8 mouse cellular contexts compared by ENCODE assay signal in the genomic region with DNA sequence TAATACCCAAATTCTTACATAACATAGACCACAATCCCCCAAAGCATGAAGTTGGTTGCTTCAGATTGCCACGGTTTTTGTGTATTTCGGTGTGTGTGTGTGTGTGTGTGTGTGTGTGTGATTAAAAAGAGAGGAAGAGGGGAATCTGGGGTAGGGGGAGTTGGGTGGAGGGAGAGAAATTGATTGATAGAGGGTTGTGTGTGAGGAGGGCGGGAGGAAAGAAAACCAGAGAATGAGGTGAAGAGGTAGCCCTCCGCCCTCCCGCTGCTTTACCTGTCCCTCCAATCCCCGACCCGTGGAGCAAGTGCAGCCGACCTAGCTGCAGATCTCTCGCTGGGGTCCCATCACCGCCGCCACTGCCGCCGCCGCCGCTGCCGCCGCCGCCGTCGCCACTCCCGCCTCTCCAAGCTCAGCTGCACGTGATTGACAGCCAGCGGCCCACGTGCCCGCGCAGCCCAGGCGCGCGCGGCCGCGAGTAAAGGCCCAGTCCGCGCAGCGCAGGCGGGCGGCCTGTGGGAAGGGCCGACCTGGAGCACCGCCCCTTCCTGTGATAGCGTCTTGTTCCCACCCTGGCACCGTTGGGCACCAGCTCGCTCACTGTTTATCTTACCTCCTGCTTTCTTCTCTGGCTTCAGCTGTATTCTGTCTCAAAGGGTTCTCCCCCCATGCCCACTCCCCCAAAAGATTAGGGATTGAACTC. TPM values are rescaled to one million over a fixed set of nuclear protein-coding genes. Genes with fewer than 3 reads are reported as not detected.
DNase-seq lines count a peak whose midpoint lies in the region; ATAC-seq and TF ChIP-seq lines count a peak whose summit lies in the region.

No protein-coding gene starts in this region.

- no peaks in the 10 kb centered on the region for H3K9me3 ChIP-seq in midbrain, postnatal 0 days (ENCODE audit: low read length)

- TF ChIP-seq POLR2A in thymus, adult 2 months (IDR thresholded peaks at IDR 0.05; ENCODE audit: control insufficient read depth, extremely low read depth, insufficient read depth, low read length, poor library complexity) = no peak

- H3K4me2 ChIP-seq in midbrain, postnatal 0 days (ENCODE audit: low read depth, low read length, poor library complexity, severe bottlenecking) = peak overlapping the region; percentile 63

- intact Hi-C loops in left cerebral cortex, postnatal 10 days (cut with DNase I) = no loop called here

- no peak overlapping the region for H3K4me3 ChIP-seq in thymus, adult 2 months (ENCODE audit: control insufficient read depth, insufficient read depth, low read length)
- H3K4me3 ChIP-seq in midbrain, postnatal 0 days (ENCODE audit: low read depth, low read length) = peak overlapping the region; percentile 49

- peak; percentile 44 for ATAC-seq in granulocyte monocyte progenitor cell, adult 5-6 weeks (replicated peaks; ENCODE audit: poor library complexity, severe bottlenecking)
- ATAC-seq in midbrain, postnatal 0 days (ENCODE audit: low FRiP score) = peak; percentile 94
- ATAC-seq in erythroid progenitor cell, adult 5-6 weeks (replicated peaks; ENCODE audit: low FRiP score, poor library complexity, severe bottlenecking) = no peak

- TF ChIP-seq CTCF in thymus, adult 2 months (IDR thresholded peaks at IDR 0.05; ENCODE audit: borderline replicate concordance, control insufficient read depth, extremely low read depth, insufficient read depth, low read length, poor library complexity) = no peak
- TF ChIP-seq CTCF in midbrain, postnatal 0 days (IDR thresholded peaks at IDR 0.05) = no peak

- DNase-seq in thymus, postnatal 14 days = peak; percentile 4
- no peak for DNase-seq in thymus, adult 2 months
- peak; percentile 51 to 66 for DNase-seq in cerebellum, postnatal 36 days
- DNase-seq in left cerebral cortex, postnatal 10 days (ENCODE audit: extremely low spot score in 1 of 2, low spot score in 2 of 2) = peak; percentile 54 to 77
- peak; percentile 90 for DNase-seq in midbrain, postnatal 0 days (ENCODE audit: low spot score)
- DNase-seq in urinary bladder, adult 18-20 months (ENCODE audit: low spot score in 2 of 2) = no peak

- peak overlapping the region; percentile 52 for H3K9ac ChIP-seq in midbrain, postnatal 0 days (replicated peaks; ENCODE audit: low read length, poor library complexity, severe bottlenecking)

- WGBS in thymus, adult 2 months = 9% methylated on average over 42 of the region's 42 CpGs
- 2% methylated on average over 38 of the region's 42 CpGs for WGBS in midbrain, postnatal 0 days

- H3K27ac ChIP-seq in thymus, adult 2 months (ENCODE audit: control insufficient read depth, insufficient read depth, low read length) = no peak overlapping the region
- H3K27ac ChIP-seq in midbrain, postnatal 0 days (ENCODE audit: low read depth, low read length) = peak overlapping the region; percentile 51

- H3K27me3 ChIP-seq in thymus, adult 2 months (ENCODE audit: control insufficient read depth, insufficient read depth, low read length) = no peaks in the 10 kb centered on the region
- no peaks in the 10 kb centered on the region for H3K27me3 ChIP-seq in midbrain, postnatal 0 days (ENCODE audit: insufficient read depth, low read length)

- no peaks in the 10 kb centered on the region; the same call in 1 of the 2 replicates for H3K4me1 ChIP-seq in thymus, adult 2 months (replicated peaks; ENCODE audit: control insufficient read depth, insufficient read depth, low read length)
- H3K4me1 ChIP-seq in midbrain, postnatal 0 days (ENCODE audit: insufficient read depth, low read length) = peaks cover 6% of the 10 kb centered on the region; the same call in 1 of the 2 replicates

- H3K36me3 ChIP-seq in thymus, adult 2 months (ENCODE audit: control insufficient read depth, insufficient read depth, low read length) = no peaks in the 10 kb centered on the region
- H3K36me3 ChIP-seq in midbrain, postnatal 0 days (ENCODE audit: insufficient read depth, low read length) = no peaks in the 10 kb centered on the region

RNA-seq across cellular contexts. Expression of gene Nrsn1, which starts 0.6 kb away (rescaled TPM):
- polyA plus RNA-seq in thymus, adult 2 months (2012; rRNA removed) = not detected in 2 replicates
- total RNA-seq in granulocyte monocyte progenitor cell, adult 5-6 weeks (2014; fragmentation: Nextera tagmentation) = not detected in 2 replicates
- total RNA-seq in granulocyte monocyte progenitor cell, adult 5-6 weeks (2017) = not detected in 2 replicates
- total RNA-seq in left cerebral cortex, postnatal 10 days (2021) = 100 to 1,000 TPM; 210 to 216 TPM
- total RNA-seq in midbrain, postnatal 0 days (2014; rRNA removed) = 35.3 and 38.1 TPM in 2 replicates
- 110 TPM in 2 replicates for polyA plus RNA-seq in midbrain, postnatal 0 days (2015; fragmentation: Nextera tagmentation; extraction: Ambion mirVana)
- not detected in 2 replicates for total RNA-seq in erythroid progenitor cell, adult 5-6 weeks (2015; ENCODE audit: low replicate concordance)
- not detected in 2 replicates for total RNA-seq in erythroid progenitor cell, adult 5-6 weeks (2017; ENCODE audit: low replicate concordance)

Comparison
In these comparisons a context has a peak if more than half of its experiments do, and no peak if none do; other contexts are left out.
1. DNase-seq: peak in thymus, postnatal 14 days (single experiment), cerebellum, postnatal 36 days (2 of 2), left cerebral cortex, postnatal 10 days (2 of 2) and midbrain, postnatal 0 days (single experiment); none in thymus, adult 2 months (single experiment) and urinary bladder, adult 18-20 months (0 of 2).
2. RNA of gene Nrsn1, which starts 0.6 kb away (total RNA-seq): 210 to 216 TPM in left cerebral cortex, postnatal 10 days and 35.3 to 38.1 TPM in midbrain, postnatal 0 days; not detected in granulocyte monocyte progenitor cell, adult 5-6 weeks and not detected in erythroid progenitor cell, adult 5-6 weeks; every median in the first group is over 10 times any median in the second.